Mouse (Mus musculus) ovary, postnatal 14 days (tissue): ENCODE measurements at regions not wholly inside any gene's neighbourhood (a gene's known extent, or its start where the extent isn't known, plus 50 kb on each side); places are given as distances from the start of the nearest gene placed in this dataset.
A peak's percentile ranks its signal among the peaks of the same experiment; 100 is the strongest.

ENCODE experiments used
- DNase-seq: peaks from one replicate; pipeline ENCODE4 v3.0.0; 2022; ENCODE audit warnings: low spot score

DNA sequence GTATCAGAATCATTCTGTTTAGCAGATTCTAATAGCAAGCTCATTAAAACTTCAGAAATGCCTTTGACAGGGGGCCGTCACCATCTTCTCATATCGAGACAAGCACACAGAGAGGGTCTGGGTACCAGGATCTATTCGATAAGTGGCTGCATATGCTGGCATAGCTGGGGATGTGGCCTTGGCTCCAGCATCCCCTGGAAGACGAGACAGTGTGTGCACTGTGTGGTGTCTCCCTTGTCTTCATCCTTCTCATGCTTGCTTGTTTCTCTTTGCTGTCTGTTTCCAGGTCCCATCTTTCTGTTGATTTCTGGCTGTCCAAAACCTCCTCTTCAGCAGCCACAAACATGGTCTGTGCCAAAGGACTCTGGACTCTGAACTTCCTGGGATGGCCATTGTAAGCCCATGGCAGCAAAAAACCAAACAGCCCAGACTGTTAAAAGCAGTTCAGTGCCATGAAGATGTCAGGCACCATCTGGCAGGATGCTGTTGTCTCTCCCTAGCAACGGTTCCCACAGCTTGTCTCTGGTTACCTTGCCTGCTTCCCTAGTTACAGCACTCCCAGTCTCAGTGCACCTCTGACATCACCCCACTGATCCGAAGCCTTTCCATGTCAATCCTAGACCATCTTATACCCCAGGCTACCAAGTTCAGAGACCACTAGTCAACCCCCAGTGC is 56.5 kb downstream of the Kctd12 start:
- DNase-seq, result no peak

DNA sequence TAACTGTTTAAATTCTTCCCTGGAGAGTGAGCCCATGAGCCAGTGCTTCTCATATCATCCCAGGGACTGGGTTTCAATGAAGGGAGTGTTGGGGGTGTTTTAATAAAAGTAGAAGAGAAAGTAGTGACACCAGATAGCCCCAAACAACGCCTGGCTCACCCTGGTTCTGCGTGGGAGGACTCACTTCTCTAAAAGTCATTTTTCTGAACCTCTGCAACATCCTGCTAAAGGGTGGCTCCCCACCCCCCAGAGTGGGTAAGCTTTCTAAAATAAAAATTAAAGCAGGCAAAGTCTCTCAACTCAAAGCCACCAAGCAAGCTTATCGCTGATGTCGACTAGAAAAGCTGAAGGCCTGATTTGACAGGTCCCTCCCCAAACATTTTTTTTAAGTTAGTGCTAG is 57.8 kb downstream of the Kctd12 start:
- no peak for DNase-seq

DNA sequence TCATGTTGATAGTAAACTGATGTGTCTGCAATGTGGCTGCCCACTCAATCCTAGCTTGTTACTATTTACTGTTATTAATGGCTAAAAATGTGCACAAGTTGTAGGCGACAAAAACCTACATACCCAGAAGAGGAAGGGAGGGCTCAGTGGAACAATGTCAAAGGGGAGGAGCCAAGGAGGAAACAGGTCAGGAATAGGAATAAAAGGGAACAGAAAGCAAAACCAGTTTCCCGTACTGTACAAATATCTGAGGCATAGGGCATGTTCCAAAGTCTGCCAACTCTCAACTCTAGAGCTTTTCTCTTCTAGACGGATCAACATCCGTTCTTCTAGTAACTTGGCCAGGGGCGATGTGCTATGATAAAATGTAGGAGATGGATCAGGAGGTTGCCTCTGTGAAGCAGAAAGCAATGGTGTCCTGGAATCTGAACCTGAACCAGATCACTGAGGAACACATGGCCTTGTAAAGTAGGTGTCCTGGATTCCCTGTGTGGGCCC is 59.9 kb downstream of the Kctd12 start:
- DNase-seq, result no peak

DNA sequence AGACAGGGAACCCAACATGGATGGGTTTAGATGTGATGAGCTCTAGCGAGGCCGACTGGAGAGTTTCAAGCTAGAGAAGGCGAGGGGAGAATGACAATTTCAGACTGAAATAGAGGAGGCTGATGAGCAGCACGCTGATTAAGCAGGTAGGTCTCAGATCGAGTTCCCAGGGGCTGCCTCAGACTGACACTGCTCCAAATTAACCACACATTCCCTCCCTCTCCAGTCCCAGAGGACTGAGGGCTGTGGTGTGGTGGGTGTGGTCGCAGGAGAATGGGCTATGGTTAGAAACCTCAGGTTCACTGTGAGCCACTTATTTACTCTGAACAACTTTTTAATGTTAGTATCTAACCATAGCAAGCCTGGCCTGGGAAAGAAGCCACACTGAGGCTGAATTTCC is 62.0 kb downstream of the Kctd12 start:
- DNase-seq, result no peak

GRCm38 (mm10) chr14:102919261-102919801 is 63.1 kb downstream of the Kctd12 start:
- no peak for DNase-seq

GRCm38 (mm10) chr14:102917929-102918328 is 64.5 kb downstream of the Kctd12 start:
- DNase-seq, result no peak

DNA sequence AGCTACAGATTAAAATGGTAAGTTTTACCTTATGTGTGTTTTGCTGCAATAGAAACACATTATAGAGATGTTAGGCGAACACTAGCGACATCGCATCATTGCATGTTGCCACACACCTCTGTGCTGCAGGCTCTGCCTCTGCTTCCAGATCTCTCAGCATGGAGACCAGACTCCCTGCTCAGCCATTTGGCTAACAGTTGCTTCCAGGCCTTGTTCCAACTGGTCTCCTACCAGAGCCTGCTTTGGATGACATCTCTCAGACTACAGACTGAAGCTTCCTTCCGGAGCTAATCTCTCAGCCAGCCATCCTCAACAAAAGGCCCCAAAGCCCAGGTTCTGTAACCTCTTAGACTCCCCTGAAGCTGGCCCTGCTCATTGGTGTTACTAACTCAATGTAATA is 66.5 kb downstream of the Kctd12 start:
- no peak for DNase-seq

DNA sequence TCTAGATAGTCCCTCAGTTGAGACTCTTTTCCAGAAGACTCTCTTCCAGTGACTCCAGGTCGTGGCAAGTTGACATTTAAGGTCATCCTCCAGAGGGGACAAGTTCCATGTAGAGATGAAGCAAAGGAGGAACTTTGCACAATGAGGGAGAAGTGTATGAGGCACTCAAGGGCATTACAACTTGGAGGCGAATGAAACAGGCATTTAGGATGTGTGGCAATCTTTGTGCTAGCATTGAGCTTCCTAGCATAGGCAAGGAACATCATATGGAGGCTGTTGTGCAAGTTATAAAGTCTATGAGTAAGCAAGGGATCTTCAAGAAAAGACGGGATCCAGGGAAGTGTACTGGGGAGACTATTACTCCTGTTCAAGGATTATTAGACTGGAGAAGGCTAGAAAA is 70.9 kb downstream of the Kctd12 start:
- no peak for DNase-seq

- DNase-seq, result no peak
Observed at GRCm38 (mm10) chr14:102908990-102909389, 73.4 kb downstream of the Kctd12 start.

DNA sequence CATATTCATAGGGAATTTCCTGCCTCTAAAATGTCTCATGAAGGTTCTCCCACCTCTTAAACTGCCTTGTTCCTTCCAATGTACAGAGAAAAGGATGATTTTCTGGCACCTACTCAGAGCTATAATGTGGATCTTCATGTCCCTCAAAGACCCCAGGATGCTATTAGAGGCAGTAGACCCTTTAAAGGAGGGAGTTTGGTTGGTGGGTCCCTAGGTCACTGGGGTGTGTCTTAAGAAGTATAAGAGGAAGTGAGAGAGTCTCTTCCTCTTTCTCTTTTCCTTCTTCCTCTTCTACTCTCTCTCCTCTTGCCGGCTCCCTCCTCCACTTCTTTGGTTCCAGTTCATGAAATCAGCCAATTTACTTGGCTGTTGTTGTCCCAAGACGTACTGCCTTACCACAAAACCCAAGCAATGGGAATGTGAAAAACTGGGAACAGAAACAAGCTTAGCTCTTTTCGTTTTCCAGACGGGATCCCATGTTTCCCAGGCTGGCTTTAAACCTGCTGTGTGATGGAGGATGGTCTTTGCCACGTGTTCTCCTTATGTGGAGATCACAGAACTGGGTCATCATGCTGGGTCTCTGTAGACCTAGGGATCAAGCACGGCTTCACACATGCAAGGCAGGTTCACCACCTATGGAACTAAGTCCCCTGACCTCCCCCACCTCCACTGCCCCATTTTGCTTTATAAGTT is 74.9 kb downstream of the Kctd12 start:
- DNase-seq, result no peak

DNA sequence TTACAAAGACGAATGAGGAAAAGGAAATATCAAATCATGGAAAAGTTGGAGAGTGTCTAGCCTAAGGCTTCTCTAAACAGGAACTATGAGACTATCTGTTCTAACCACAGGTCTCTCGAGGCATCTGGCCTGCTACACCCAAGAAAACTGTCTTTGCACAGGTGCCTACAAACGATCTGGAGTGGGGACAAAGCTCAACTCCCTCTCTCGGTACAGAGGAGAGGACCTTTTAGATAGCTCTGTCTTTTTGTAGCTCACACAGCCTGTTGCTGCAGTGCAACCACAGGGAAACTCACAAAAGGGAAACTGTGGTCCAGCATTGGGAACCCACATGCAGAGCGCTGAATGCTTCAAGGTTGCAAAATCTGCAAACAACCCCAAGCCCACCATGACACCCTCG is 75.6 kb downstream of the Kctd12 start:
- DNase-seq, result no peak

DNA sequence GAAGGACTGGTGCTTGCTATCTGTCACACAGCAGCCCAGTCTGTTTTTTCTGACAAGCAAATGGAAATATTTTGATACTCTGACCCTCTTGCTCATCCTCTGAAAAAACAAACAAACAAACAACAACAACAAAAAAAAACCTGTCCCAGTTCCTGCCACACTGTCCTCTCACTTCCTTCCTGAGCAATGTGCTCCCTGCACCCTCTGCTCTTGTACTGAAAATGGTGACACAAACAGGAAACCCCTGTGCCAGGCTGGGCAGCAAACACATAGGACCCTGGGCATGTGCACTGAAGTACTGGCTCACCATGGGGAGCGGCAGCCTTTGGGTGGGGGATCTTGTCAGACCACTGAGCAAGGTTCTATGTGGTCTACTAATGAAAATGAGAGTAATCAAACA is 76.2 kb downstream of the Kctd12 start:
- no peak for DNase-seq

DNA sequence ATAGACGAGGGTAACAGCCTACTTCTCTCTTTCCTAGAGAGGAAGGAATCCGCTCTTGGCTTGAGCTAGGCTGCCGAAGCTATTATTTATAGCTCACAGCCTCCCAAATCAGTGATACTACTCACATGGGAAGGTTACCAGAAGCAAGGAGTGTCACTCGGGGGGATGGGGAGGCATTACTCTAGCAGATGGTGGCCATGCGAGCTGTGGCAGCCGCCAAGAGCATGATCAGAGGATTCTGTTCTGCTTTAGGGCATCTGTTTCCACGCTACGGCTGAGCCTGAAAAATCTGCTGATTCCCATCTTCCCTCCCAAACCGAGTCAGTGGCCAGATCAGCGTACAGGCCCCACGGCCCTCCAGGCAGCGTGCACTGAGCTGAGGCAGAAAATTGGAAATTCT is 79.5 kb downstream of the Kctd12 start:
- peak; percentile 25 for DNase-seq

GRCm38 (mm10) chr14:102902236-102902635 is 80.2 kb downstream of the Kctd12 start:
- DNase-seq, result no peak

GRCm38 (mm10) chr14:102898445-102898844 is 84.0 kb downstream of the Kctd12 start:
- no peak for DNase-seq

DNA sequence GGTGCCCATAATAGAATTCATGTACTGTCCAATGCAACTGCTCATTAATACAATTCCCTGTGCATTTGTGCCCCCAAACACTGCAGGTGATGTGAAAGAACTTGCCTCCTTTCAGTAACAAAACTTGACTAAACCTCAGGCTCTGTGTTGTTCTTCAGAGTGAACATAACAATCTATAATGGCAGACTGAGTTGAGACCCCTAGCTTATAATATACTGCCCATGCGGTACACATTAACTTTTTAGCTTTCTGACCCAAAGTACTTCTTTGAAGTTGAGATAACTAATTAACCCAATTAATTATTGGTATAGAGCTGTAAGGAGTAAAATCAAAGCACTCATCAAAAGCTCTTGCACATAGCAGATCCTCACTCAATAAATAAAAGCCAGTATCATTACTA is 85.4 kb downstream of the Kctd12 start:
- no peak for DNase-seq

DNA sequence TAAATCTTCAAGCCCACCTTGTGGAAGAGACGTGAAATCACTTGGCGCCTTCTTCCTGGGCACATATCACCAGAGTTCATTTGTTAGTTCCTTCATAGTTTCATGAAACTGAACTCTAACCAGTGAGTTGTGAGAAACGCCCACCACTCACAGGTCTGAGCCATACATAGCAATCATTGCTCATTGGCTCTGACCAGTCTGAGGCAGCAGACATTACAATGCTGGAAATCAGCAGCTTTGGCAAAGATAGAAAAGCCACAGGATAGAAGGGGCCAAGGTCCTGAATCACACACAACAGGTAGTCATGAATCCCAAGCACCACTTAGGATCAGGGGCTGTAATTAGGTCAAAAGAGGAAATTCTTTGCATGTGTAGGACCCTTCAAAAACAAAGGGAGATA is 85.9 kb downstream of the Kctd12 start:
- DNase-seq, result no peak

DNA sequence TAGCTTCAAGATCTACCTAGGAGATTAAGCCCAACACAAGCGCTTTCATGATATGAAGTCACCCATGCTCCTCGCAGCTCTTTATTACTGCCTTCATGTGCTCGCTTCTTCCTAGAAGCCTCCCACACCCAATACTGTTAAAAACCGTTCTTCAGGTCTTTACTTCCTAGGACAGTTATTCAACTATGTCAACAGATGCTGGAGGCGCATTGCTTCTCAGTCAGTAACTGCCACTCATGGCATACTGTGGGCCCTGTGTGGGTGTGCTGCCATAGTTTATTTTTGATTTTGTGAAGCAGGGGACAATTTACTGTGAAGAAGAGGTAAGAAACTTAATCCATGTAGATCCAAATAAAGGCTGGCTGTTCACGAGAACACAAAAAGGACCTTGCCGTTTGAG is 89.2 kb downstream of the Kctd12 start:
- no peak for DNase-seq

DNA sequence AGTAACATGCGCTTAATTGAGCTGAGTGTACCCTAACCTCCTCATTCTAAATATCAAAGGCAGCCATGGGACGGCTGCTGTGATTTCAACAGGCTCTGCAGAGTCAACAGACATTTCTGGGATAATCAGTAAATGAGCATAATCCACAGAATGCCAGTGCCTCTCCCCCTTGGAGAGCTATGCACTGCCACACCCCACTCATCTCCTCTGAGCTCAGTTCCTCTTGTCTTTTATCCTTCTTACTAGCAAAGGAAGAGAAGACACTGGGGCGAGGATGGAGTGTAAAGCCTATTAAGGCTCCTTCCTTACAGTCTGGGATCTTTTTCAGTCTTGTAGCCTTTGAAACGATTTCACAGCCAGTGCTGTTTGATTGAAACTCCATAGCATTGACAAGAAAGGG is 90.9 kb downstream of the Kctd12 start:
- no peak for DNase-seq

GRCm38 (mm10) chr14:102885240-102885598 is 97.2 kb downstream of the Kctd12 start:
- DNase-seq, result no peak

- DNase-seq, result no peak
Observed at GRCm38 (mm10) chr14:102884539-102885239, 97.7 kb downstream of the Kctd12 start.

GRCm38 (mm10) chr14:102883344-102884122 is 98.9 kb downstream of the Kctd12 start:
- DNase-seq, result no peak
